Mouse (Mus musculus): ENCODE data around the gene Ces4a. TPM values are rescaled to one million over a fixed set of nuclear protein-coding genes. Genes with fewer than 3 reads are reported as not detected.
"Not testable (repeated sequence)": the region's sequence is repeated elsewhere in the genome, so short reads cannot be mapped to it uniquely, and the experiment has no call there.

The Ces4a gene
- polyA plus RNA-seq, 1 experiment from 2014 or later: not detected

DNA sequence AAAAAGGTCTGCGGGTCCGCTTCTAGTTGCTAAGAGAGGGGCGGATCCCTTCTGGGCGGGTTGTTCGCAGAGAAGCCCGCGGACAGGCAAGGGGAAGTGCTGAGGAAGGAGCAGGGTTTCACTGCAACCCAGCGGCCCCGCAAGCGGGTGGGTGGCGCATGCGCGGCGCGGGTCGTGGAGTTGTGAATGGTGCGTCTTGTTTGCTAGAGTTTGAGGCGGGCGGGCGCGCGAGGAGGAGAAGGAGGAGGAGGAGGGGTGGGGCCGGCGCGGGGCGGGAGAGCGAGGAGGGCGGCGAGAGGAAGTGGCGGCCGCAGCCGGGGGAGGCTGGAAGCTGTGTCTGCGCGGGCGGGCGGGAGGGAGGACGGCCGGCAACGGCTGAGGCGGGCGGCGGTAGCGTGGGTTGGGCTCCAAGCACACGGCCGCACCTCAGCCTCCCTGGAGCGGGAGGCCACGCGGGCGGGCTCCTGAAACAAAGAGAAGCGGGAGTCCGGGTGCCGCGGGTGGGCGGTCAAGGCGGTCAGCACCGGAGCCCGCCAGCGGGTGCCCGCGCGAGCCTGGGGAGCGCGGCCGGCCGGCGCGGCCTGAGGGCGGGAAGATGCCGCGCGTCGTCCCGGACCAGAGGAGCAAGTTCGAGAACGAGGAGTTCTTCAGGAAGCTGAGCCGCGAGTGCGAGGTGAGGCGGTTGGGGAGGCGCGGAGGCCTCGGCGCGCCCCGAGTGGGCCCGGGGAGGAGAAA, 38.9 kb downstream of the Ces4a start, which contains the start of gene Cbfb:
Gene Cbfb (plus strand): TSS at position 294 of the 735 bp plus-strand sequence.
- WGBS: under 1% methylated on average over 63 of the region's 86 CpGs
- H3K27me3 ChIP-seq: no peaks in the 10 kb centered on the region
- no peaks in the 10 kb centered on the region for H3K9me3 ChIP-seq
- peaks cover 3% of the 10 kb centered on the region; the same call in 1 of the 2 replicates for H3K36me3 ChIP-seq
- peaks cover 22% of the 10 kb centered on the region for H3K4me1 ChIP-seq
- H3K27ac ChIP-seq: peak within 1 kb of the TSS; percentile 100
- ATAC-seq (ENCODE audit: insufficient number of reproducible peaks, low FRiP score, low TSS enrichment, low read depth): peak; percentile 95
- H3K4me2 ChIP-seq: peak within 1 kb of the TSS; percentile 50
- peak within 1 kb of the TSS; percentile 93 for H3K9ac ChIP-seq
- H3K4me3 ChIP-seq: peak within 1 kb of the TSS; percentile 89

- Histone ChIP-seq H3K9me3 (no peaks in the 10 kb centered on the region), H3K9ac (peak overlapping the region; percentile 93), H3K27me3 (no peaks in the 10 kb centered on the region), H3K27ac (peak overlapping the region; percentile 100), H3K4me3 (peak overlapping the region; percentile 89), H3K36me3 (peaks cover 8% of the 10 kb centered on the region), H3K4me2 (peak overlapping the region; percentile 50), H3K4me1 (peaks cover 22% of the 10 kb centered on the region)
- WGBS: under 1% methylated on average over 86 of the region's 92 CpGs
- no peak; the same call in 1 of the 2 replicates for ATAC-seq (ENCODE audit: insufficient number of reproducible peaks, low FRiP score, low TSS enrichment, low read depth)
These were observed 39.8 kb downstream of the Ces4a start for GRCm38 (mm10) chr8:105171116-105172002.

DNA sequence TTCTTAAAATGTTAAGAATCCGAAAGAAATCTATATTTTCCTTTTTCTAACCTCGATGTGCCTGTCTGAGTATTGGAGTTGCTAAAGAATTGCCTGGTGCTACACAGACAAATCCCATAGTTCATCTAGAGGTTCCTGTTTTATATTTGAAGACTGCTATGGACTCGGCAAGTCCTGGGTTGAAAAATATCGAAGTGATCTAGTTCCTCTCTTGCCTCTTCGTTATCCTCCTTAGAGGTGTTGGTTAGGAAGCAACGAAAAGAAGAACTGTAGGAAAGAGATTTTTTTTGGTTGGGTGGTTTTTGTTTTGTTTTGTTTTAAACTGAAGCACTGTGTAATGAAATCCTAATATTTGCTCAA, 40.4 kb downstream of the Ces4a start:
- WGBS: 23% methylated on average over 6 of the region's 6 CpGs
- H3K27ac ChIP-seq: peak overlapping the region; percentile 100; the same call in 1 of the 2 replicates
- peak overlapping the region; percentile 93; the same call in 1 of the 2 replicates for H3K9ac ChIP-seq
- no peaks in the 10 kb centered on the region for H3K27me3 ChIP-seq
- H3K4me2 ChIP-seq: peak overlapping the region; percentile 50
- H3K4me1 ChIP-seq: peaks cover 22% of the 10 kb centered on the region
- no peaks in the 10 kb centered on the region for H3K9me3 ChIP-seq
- H3K36me3 ChIP-seq: peaks cover 13% of the 10 kb centered on the region
- H3K4me3 ChIP-seq: peak overlapping the region; percentile 89
- no peak for ATAC-seq (ENCODE audit: insufficient number of reproducible peaks, low FRiP score, low TSS enrichment, low read depth)

GRCm38 (mm10) chr8:105175287-105175686, 43.7 kb downstream of the Ces4a start:
- not testable (repeated sequence) for H3K4me2 ChIP-seq; H3K27ac ChIP-seq; ATAC-seq (ENCODE audit: insufficient number of reproducible peaks, low FRiP score, low TSS enrichment, low read depth); H3K27me3 ChIP-seq; H3K4me3 ChIP-seq; H3K9me3 ChIP-seq; H3K9ac ChIP-seq
- WGBS: 95% methylated on average over 3 of the region's 3 CpGs
- peaks cover 13% of the 10 kb centered on the region; the same call in 1 of the 2 replicates for H3K4me1 ChIP-seq
- H3K36me3 ChIP-seq: peaks cover 22% of the 10 kb centered on the region

DNA sequence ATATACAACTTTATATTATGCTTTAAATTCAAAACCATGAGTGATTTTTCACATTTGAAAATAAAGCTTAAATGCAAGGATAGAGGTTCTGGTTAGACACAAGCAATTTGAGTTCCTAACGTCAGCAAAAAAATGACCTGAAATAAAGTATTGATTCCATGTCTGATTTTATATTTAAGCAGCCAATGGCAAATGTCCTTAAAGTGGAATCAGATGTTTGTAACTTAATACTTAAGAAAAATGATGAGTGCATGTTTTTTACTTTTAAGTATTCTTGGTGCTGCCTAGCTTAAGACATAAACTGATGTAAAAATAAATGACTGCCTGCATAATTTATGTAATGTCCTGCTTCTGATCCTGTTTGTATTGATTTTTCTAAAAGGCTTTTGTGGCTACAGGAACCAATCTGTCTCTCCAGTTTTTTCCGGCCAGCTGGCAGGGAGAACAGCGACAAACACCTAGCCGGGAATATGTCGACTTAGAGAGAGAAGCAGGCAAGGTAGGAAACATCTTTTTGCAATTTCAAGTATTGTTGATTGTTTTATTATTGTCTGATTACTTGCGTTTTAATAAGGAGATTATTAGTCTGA, 46.7 kb downstream of the Ces4a start:
- no peak overlapping the region for H3K4me2 ChIP-seq
- no peak overlapping the region for H3K9ac ChIP-seq
- no peak overlapping the region for H3K27ac ChIP-seq
- H3K4me3 ChIP-seq: no peak overlapping the region
- no peaks in the 10 kb centered on the region for H3K27me3 ChIP-seq
- 65% methylated on average over 6 of the region's 6 CpGs for WGBS
- no peaks in the 10 kb centered on the region for H3K9me3 ChIP-seq
- no peak for ATAC-seq (ENCODE audit: insufficient number of reproducible peaks, low FRiP score, low TSS enrichment, low read depth)
- peaks cover 9% of the 10 kb centered on the region; the same call in 1 of the 2 replicates for H3K4me1 ChIP-seq
- peaks cover 30% of the 10 kb centered on the region for H3K36me3 ChIP-seq

DNA sequence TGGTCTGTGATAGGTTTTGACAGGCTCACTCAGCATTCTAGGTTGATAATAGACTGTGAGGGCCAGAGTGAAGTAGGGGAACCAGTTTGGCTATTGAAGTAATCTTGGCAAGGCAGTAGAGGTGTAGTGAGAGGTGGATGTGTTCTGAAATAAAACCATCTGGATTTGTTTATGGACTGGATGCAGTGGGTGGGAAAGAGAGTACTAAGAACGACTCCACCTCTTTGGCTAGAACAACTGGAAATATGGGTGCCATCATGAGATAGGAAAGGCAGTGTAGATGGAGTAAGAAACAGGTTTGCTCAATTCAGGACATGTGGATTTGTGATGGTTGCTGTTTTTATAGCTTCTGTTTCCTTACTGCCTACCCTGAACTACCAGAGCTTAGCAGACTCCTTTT, 50.6 kb downstream of the Ces4a start:
- Histone ChIP-seq H3K4me3 (no peak overlapping the region), H3K36me3 (peaks cover 20% of the 10 kb centered on the region), H3K9ac (no peak overlapping the region), H3K27me3 (no peaks in the 10 kb centered on the region), H3K27ac (no peak overlapping the region), H3K4me2 (no peak overlapping the region), H3K9me3 (no peaks in the 10 kb centered on the region), H3K4me1 (peaks cover 5% of the 10 kb centered on the region; the same call in 1 of the 2 replicates)
- ATAC-seq (ENCODE audit: insufficient number of reproducible peaks, low FRiP score, low TSS enrichment, low read depth): no peak
- 35% methylated on average over 1 of the region's 1 CpGs for WGBS

- Histone ChIP-seq H3K4me2 (no peak overlapping the region), H3K9me3 (no peaks in the 10 kb centered on the region), H3K27ac (no peak overlapping the region), H3K36me3 (peaks cover 14% of the 10 kb centered on the region), H3K4me3 (no peak overlapping the region), H3K4me1 (peaks cover 3% of the 10 kb centered on the region; the same call in 1 of the 2 replicates), H3K27me3 (no peaks in the 10 kb centered on the region), H3K9ac (no peak overlapping the region)
- WGBS: 73% methylated on average over 1 of the region's 1 CpGs
- ATAC-seq (ENCODE audit: insufficient number of reproducible peaks, low FRiP score, low TSS enrichment, low read depth): no peak
These were observed 54.9 kb downstream of the Ces4a start for GRCm38 (mm10) chr8:105186467-105187005.

DNA sequence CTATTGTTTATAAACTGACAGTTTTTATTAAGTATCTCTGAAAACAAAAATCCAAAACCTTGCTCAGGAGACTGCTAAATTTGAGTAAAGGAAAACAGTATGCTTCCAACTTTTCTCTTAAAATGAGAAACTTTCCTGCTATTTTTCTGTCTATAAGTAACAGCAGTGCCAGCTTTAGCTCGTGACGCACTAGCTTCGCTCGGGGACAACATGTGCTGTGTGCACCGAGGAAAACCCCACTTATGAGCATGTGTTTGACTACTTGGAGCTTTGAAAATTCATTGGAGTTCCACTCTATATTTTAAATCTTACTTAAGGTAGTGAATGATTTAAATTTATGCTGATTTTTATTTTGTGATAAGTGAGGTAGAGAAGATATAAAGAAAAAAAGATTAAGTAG, 60.6 kb downstream of the Ces4a start:
- H3K4me2 ChIP-seq: no peak overlapping the region
- WGBS: 82% methylated on average over 5 of the region's 5 CpGs
- no peak overlapping the region for H3K9ac ChIP-seq
- H3K27me3 ChIP-seq: no peaks in the 10 kb centered on the region
- H3K4me3 ChIP-seq: no peak overlapping the region
- no peak for ATAC-seq (ENCODE audit: insufficient number of reproducible peaks, low FRiP score, low TSS enrichment, low read depth)
- no peaks in the 10 kb centered on the region for H3K9me3 ChIP-seq
- H3K4me1 ChIP-seq: no peaks in the 10 kb centered on the region
- peaks cover 42% of the 10 kb centered on the region for H3K36me3 ChIP-seq
- H3K27ac ChIP-seq: no peak overlapping the region

Other genes with a start within 250 kb of the Ces4a start
- 0.70 and 1.1 TPM in 2 replicates for gene Ces2e, start 205.5 kb upstream of the Ces4a start, polyA plus RNA-seq (2015; fragmentation: Nextera tagmentation; extraction: Ambion mirVana)
- 0.52 and 1.0 TPM in 2 replicates for gene Ces2f, start 184.4 kb upstream of the Ces4a start, polyA plus RNA-seq (2015; fragmentation: Nextera tagmentation; extraction: Ambion mirVana)
- gene Ces2g, start 170.1 kb upstream of the Ces4a start, polyA plus RNA-seq (2015; fragmentation: Nextera tagmentation; extraction: Ambion mirVana): 14.3 and 19.7 TPM in 2 replicates
- gene Ces2h, start 130.9 kb upstream of the Ces4a start, polyA plus RNA-seq (2015; fragmentation: Nextera tagmentation; extraction: Ambion mirVana): not detected in 2 replicates
- not detected in 2 replicates for gene Ces3a, start 83.2 kb upstream of the Ces4a start, polyA plus RNA-seq (2015; fragmentation: Nextera tagmentation; extraction: Ambion mirVana)
- gene Ces3b, start 48.0 kb upstream of the Ces4a start, polyA plus RNA-seq (2015; fragmentation: Nextera tagmentation; extraction: Ambion mirVana): not detected in 2 replicates
- gene Cbfb, start 38.9 kb downstream of the Ces4a start, polyA plus RNA-seq (2015; fragmentation: Nextera tagmentation; extraction: Ambion mirVana): 77.3 and 89.0 TPM in 2 replicates
- gene D230025D16Rik, start 93.3 kb downstream of the Ces4a start, polyA plus RNA-seq (2015; fragmentation: Nextera tagmentation; extraction: Ambion mirVana): 25.6 and 28.7 TPM in 2 replicates
- 50.7 and 50.8 TPM in 2 replicates for gene B3gnt9, start 123.4 kb downstream of the Ces4a start, polyA plus RNA-seq (2015; fragmentation: Nextera tagmentation; extraction: Ambion mirVana)
- gene Tradd, start 132.8 kb downstream of the Ces4a start, polyA plus RNA-seq (2015; fragmentation: Nextera tagmentation; extraction: Ambion mirVana): 30.8 and 38.0 TPM in 2 replicates
- 4.6 and 4.9 TPM in 2 replicates for gene Fbxl8, start 132.8 kb downstream of the Ces4a start, polyA plus RNA-seq (2015; fragmentation: Nextera tagmentation; extraction: Ambion mirVana)
- 0.33 and 0.41 TPM in 2 replicates for gene Hsf4, start 138.0 kb downstream of the Ces4a start, polyA plus RNA-seq (2015; fragmentation: Nextera tagmentation; extraction: Ambion mirVana)
- 3.1 and 5.3 TPM in 2 replicates for gene Nol3, start 144.3 kb downstream of the Ces4a start, polyA plus RNA-seq (2015; fragmentation: Nextera tagmentation; extraction: Ambion mirVana)
- gene 4931428F04Rik, start 158.1 kb downstream of the Ces4a start, polyA plus RNA-seq (2015; fragmentation: Nextera tagmentation; extraction: Ambion mirVana): 11.0 and 11.1 TPM in 2 replicates
- gene Exoc3l, start 164.3 kb downstream of the Ces4a start, polyA plus RNA-seq (2015; fragmentation: Nextera tagmentation; extraction: Ambion mirVana): 9.0 and 10.6 TPM in 2 replicates
- gene E2f4, start 165.9 kb downstream of the Ces4a start, polyA plus RNA-seq (2015; fragmentation: Nextera tagmentation; extraction: Ambion mirVana): 63.7 and 65.5 TPM in 2 replicates
- gene Elmo3, start 173.8 kb downstream of the Ces4a start, polyA plus RNA-seq (2015; fragmentation: Nextera tagmentation; extraction: Ambion mirVana): 8.9 TPM in 2 replicates
- 1.7 and 1.9 TPM in 2 replicates for gene Lrrc29, start 194.5 kb downstream of the Ces4a start, polyA plus RNA-seq (2015; fragmentation: Nextera tagmentation; extraction: Ambion mirVana)
- 120 and 129 TPM in 2 replicates for gene Tmem208, start 194.6 kb downstream of the Ces4a start, polyA plus RNA-seq (2015; fragmentation: Nextera tagmentation; extraction: Ambion mirVana)
- gene Fhod1, start 216.2 kb downstream of the Ces4a start, polyA plus RNA-seq (2015; fragmentation: Nextera tagmentation; extraction: Ambion mirVana): 1.6 and 1.8 TPM in 2 replicates
- 2.7 and 2.9 TPM in 2 replicates for gene Slc9a5, start 217.0 kb downstream of the Ces4a start, polyA plus RNA-seq (2015; fragmentation: Nextera tagmentation; extraction: Ambion mirVana)
- 0.55 and 0.88 TPM in 2 replicates for gene Plekhg4, start 241.5 kb downstream of the Ces4a start, polyA plus RNA-seq (2015; fragmentation: Nextera tagmentation; extraction: Ambion mirVana)

Data from limb, embryonic 15.5 days (tissue).